Mouse (Mus musculus) forebrain, embryonic 12.5 days (tissue): ENCODE results near the gene Glod5. TPM values are rescaled to one million over a fixed set of nuclear protein-coding genes. Genes with fewer than 3 reads are reported as not detected.

Experiments
- ATAC-seq: fragments of 200-750 bp; cut with Nextera tagmentation; 2 replicates; pipeline ENCODE4 v1.8.0; 2017; ENCODE audit warnings: moderate TSS enrichment; ENCODE audit not compliant: low FRiP score
- H3K27ac ChIP-seq: fragments of 300-500 bp; sonication (generic); 2 replicates; pipeline ENCODE4 v1.5.1; 2016; ENCODE audit warnings: mild to moderate bottlenecking
- H3K27me3 ChIP-seq: fragments of 300-500 bp; sonication (generic); 2 replicates; pipeline ENCODE4 v1.6.1; 2016; ENCODE audit warnings: mild to moderate bottlenecking
- H3K36me3 ChIP-seq: fragments of 300-500 bp; sonication (generic); replicated peaks from 2 replicates; pipeline ENCODE4 v1.6.1; 2016; ENCODE audit warnings: mild to moderate bottlenecking
- H3K4me1 ChIP-seq: fragments of 300-500 bp; sonication (generic); 2 replicates; pipeline ENCODE4 v1.6.1; 2016
- H3K4me2 ChIP-seq: fragments of 300-500 bp; sonication (generic); 2 replicates; pipeline ENCODE4 v1.6.1; 2016; ENCODE audit warnings: mild to moderate bottlenecking, moderate library complexity
- H3K4me3 ChIP-seq: fragments of 300-500 bp; sonication (generic); replicated peaks from 2 replicates; pipeline ENCODE4 v1.5.1; 2016; ENCODE audit warnings: mild to moderate bottlenecking
- H3K9ac ChIP-seq: fragments of 300-500 bp; sonication (generic); 2 replicates; pipeline ENCODE4 v1.6.1; 2016; ENCODE audit warnings: mild to moderate bottlenecking
- H3K9me3 ChIP-seq: fragments of 300-500 bp; sonication (generic); 2 replicates; pipeline ENCODE4 v1.6.1; 2016
- WGBS: fragments of 180-500 bp; shearing (Covaris S2); methylation state at CpG from one replicate; pipeline ENCODE4 v1.1.7; 2016; 5-methylcytosine and 5-hydroxymethylcytosine counted together
- polyA plus RNA-seq: library from polyadenylated mRNA; unstranded; fragments of >200 nt; fragmentation: Nextera tagmentation; extraction: Ambion mirVana; gene quantifications from 2 replicates; pipeline ENCODE4 v1.2.1, GENCODE M21; 2016

Gene Glod5
- polyA plus RNA-seq, 1 experiment from 2014 or later: 0.31 TPM

DNA sequence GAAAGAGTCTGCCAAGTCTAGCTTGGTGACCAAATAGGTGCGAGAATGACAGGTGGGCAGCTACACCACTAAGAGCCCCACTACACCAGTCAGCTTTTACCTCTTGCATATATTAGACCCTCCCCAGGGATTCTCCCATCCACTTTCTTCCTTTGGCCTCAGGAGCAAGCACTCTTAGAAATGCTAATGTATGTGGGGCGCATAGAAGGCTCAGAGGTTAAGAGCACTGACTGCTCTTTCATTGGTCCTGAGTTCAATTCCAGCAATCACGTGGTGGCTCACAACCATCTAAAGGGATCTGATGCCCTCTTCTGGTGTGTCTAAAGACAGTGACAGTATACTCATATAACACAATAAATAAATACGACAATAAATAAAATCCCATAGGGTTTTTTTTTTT, 15.3 kb downstream of the Glod5 start:
- H3K9me3 ChIP-seq: no peaks in the 10 kb centered on the region
- H3K4me3 ChIP-seq: no peak overlapping the region
- ATAC-seq: no peak
- no peak overlapping the region for H3K4me2 ChIP-seq
- no peaks in the 10 kb centered on the region for H3K36me3 ChIP-seq
- no peak overlapping the region for H3K27ac ChIP-seq
- no peak overlapping the region for H3K9ac ChIP-seq
- no peaks in the 10 kb centered on the region for H3K27me3 ChIP-seq
- no peaks in the 10 kb centered on the region for H3K4me1 ChIP-seq
- WGBS: 57% methylated on average over 4 of the region's 4 CpGs

DNA sequence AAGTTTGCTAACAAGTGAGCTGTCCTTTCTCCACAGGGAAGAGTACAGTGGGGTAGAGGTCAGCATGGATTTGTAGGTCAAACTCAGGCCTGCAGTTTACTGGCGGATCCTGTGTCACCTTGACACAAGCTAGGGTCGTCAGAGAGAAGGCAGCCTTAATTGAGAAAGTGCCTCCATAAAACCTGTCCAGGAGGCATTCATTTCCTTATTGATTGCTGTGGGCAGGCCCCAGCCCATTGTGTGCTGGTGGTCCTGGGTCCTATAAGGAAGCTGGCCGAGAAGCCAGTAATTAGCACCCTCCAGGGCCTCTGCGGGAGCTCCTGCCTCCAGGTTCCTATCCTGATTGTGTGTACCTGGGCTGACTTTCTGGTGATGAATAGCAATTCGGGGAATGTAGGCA, 16.3 kb downstream of the Glod5 start:
- WGBS: 16% methylated on average over 5 of the region's 5 CpGs
- Histone ChIP-seq H3K4me2 (no peak overlapping the region), H3K4me3 (no peak overlapping the region)

GRCm38 (mm10) chrX:8000546-8001192, 17.6 kb downstream of the Glod5 start:
- Histone ChIP-seq H3K4me3 (no peak overlapping the region), H3K36me3 (no peaks in the 10 kb centered on the region), H3K9ac (no peak overlapping the region), H3K9me3 (no peaks in the 10 kb centered on the region), H3K27me3 (no peaks in the 10 kb centered on the region), H3K4me2 (no peak overlapping the region), H3K27ac (no peak overlapping the region), H3K4me1 (no peaks in the 10 kb centered on the region)
- ATAC-seq: no peak
- WGBS: 86% methylated on average over 3 of the region's 3 CpGs

More for the DNA sequence above, 16.3 kb downstream of the Glod5 start:
- Histone ChIP-seq H3K9ac (no peak overlapping the region), H3K9me3 (no peaks in the 10 kb centered on the region), H3K27me3 (no peaks in the 10 kb centered on the region), H3K4me1 (no peaks in the 10 kb centered on the region), H3K27ac (no peak overlapping the region), H3K36me3 (no peaks in the 10 kb centered on the region)
- no peak for ATAC-seq

DNA sequence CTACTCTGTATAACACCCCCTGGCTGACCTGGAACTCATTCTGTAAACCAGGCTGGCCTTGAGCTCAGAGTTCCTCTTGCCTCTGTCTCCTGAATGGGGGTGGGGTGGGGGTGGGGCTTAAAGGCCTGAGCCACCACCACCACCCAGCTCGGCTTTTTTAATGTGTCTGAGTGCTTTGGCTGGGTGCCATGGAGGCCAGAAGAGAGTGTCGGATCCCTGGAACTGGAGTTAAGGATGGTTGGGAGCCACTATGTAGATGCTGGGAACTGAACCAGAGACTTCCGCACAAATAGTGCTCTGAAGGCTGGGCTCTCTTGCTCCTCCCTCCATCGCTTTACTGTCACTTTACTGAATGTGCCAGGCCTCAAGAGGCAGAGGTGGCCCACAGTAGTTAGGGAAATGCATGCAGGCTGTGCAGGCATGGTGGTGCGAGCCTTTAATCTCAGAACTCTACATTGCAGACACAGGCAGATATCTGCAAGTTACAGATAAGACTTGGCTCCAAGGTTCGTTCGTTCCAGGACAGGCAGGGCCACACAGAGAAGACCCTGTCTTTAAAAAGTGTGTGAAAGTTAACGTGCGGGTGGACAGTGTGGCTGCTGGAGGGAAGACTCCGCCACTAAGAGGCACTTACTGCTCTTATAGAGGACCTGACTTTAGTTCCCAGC, 25.1 kb downstream of the Glod5 start:
- Histone ChIP-seq H3K9ac (no peak overlapping the region), H3K27ac (no peak overlapping the region), H3K36me3 (no peaks in the 10 kb centered on the region), H3K9me3 (no peaks in the 10 kb centered on the region), H3K4me3 (no peak overlapping the region), H3K4me1 (no peaks in the 10 kb centered on the region), H3K4me2 (no peak overlapping the region), H3K27me3 (no peaks in the 10 kb centered on the region)
- ATAC-seq: no peak
- 76% methylated on average over 10 of the region's 10 CpGs for WGBS

- no peak overlapping the region for H3K4me2 ChIP-seq
- ATAC-seq: no peak
- 67% methylated on average over 8 of the region's 8 CpGs for WGBS
- no peak overlapping the region for H3K4me3 ChIP-seq
- no peaks in the 10 kb centered on the region for H3K36me3 ChIP-seq
- H3K4me1 ChIP-seq: no peaks in the 10 kb centered on the region
- H3K9ac ChIP-seq: no peak overlapping the region
- no peak overlapping the region for H3K27ac ChIP-seq
- no peaks in the 10 kb centered on the region for H3K9me3 ChIP-seq
- H3K27me3 ChIP-seq: no peaks in the 10 kb centered on the region
Observed at GRCm38 (mm10) chrX:7992379-7993067, 25.8 kb downstream of the Glod5 start.

DNA sequence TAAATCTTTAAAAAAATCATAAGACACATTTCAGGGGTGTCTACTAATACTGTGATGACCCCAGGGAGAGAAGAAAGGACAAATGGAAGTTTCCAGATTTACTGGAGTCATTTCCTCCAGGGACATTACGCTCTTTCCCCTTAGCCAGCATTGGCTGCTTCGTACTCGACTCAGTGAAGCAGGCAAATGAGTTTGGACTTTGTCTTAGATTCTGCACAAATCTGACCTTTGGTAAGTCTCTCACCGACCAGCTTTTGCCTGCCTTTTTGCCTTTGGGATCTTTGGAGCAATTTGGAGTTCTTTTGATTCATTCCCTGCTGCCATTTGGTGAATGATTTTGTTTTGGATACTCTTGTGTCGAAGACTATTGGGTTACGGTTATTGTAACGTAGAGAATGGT, 36.9 kb downstream of the Glod5 start:
- H3K4me1 ChIP-seq: no peaks in the 10 kb centered on the region
- ATAC-seq: no peak
- H3K9me3 ChIP-seq: no peaks in the 10 kb centered on the region
- no peaks in the 10 kb centered on the region for H3K27me3 ChIP-seq
- H3K4me2 ChIP-seq: no peak overlapping the region
- no peak overlapping the region for H3K9ac ChIP-seq
- H3K27ac ChIP-seq: no peak overlapping the region
- no peak overlapping the region for H3K4me3 ChIP-seq
- no peaks in the 10 kb centered on the region for H3K36me3 ChIP-seq
- WGBS: 86% methylated on average over 7 of the region's 7 CpGs

DNA sequence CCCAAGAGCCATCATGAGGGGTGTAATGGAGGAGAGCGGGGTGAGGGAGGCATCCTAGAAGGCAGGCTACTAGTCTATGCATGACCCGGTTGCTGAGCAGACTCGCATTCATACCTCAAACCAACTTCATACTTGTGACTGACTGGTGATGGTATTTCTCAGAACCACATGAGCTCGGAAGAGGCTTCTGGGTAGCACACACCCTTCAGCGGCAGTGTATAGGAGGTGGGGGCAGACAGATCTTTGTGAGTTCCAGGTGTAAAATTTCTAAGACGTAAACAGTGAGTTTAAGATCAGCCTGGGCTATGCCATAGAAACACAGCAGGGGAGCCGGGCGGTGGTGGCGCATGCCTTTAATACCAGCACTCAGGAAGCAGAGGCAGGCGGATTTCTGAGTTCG, 40.4 kb downstream of the Glod5 start, which contains the start of gene Gata1:
TSS of gene Gata1 (minus strand) at position 180 of the 400 bp plus-strand sequence.
- no peaks in the 10 kb centered on the region for H3K4me1 ChIP-seq
- H3K4me2 ChIP-seq: no peak within 1 kb of the TSS
- no peaks in the 10 kb centered on the region for H3K9me3 ChIP-seq
- 88% methylated on average over 11 of the region's 11 CpGs for WGBS
- no peak for ATAC-seq
- H3K4me3 ChIP-seq: no peak within 1 kb of the TSS
- no peaks in the 10 kb centered on the region for H3K27me3 ChIP-seq
- H3K27ac ChIP-seq: no peak within 1 kb of the TSS
- H3K9ac ChIP-seq: no peak within 1 kb of the TSS
- H3K36me3 ChIP-seq: no peaks in the 10 kb centered on the region

- Histone ChIP-seq H3K4me1 (no peaks in the 10 kb centered on the region), H3K36me3 (no peaks in the 10 kb centered on the region), H3K4me2 (no peak overlapping the region), H3K27me3 (no peaks in the 10 kb centered on the region), H3K9me3 (peaks cover 1% of the 10 kb centered on the region; the same call in 1 of the 2 replicates), H3K27ac (no peak overlapping the region), H3K4me3 (no peak overlapping the region), H3K9ac (no peak overlapping the region)
- ATAC-seq: no peak
- 68% methylated on average over 4 of the region's 4 CpGs for WGBS
Observed at GRCm38 (mm10) chrX:7971292-7971691, 47.0 kb downstream of the Glod5 start.

GRCm38 (mm10) chrX:7968899-7969298, 49.4 kb downstream of the Glod5 start:
- Histone ChIP-seq H3K36me3 (no peaks in the 10 kb centered on the region), H3K9me3 (peaks cover 4% of the 10 kb centered on the region; the same call in 1 of the 2 replicates), H3K9ac (no peak overlapping the region), H3K4me2 (no peak overlapping the region), H3K27me3 (no peaks in the 10 kb centered on the region), H3K27ac (no peak overlapping the region), H3K4me3 (no peak overlapping the region), H3K4me1 (no peaks in the 10 kb centered on the region)
- WGBS: 90% methylated on average over 3 of the region's 3 CpGs
- no peak for ATAC-seq

DNA sequence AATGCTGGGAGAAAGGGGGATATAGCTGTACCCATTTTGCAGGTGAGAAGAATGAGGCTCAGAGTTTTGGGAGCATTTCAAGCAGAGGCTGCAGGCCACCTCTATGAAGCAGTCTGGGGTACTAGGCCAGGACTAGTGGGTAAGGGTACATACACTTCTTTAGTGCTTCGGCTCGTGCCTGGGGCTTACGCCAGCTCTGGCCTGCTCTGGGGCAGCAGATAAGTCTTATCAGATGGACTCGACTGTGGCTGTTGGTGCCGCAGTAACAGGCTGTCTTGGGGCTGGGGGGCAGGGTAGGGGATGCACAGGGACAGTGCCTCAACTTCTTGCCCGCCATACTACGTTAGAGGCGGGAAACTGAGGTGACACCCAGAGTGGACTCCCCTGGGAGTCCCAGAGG, 50.1 kb downstream of the Glod5 start:
- no peak overlapping the region for H3K4me2 ChIP-seq
- WGBS: 91% methylated on average over 8 of the region's 8 CpGs

GRCm38 (mm10) chrX:7967596-7968201, 50.6 kb downstream of the Glod5 start:
- Histone ChIP-seq H3K9ac (no peak overlapping the region), H3K9me3 (peaks cover 4% of the 10 kb centered on the region; the same call in 1 of the 2 replicates), H3K27me3 (no peaks in the 10 kb centered on the region), H3K36me3 (no peaks in the 10 kb centered on the region), H3K4me3 (no peak overlapping the region), H3K27ac (no peak overlapping the region), H3K4me1 (no peaks in the 10 kb centered on the region), H3K4me2 (no peak overlapping the region)
- no peak for ATAC-seq
- 91% methylated on average over 7 of the region's 9 CpGs for WGBS

More for the DNA sequence above, 50.1 kb downstream of the Glod5 start:
- Histone ChIP-seq H3K27me3 (no peaks in the 10 kb centered on the region), H3K4me3 (no peak overlapping the region), H3K9me3 (peaks cover 4% of the 10 kb centered on the region; the same call in 1 of the 2 replicates), H3K9ac (no peak overlapping the region), H3K36me3 (no peaks in the 10 kb centered on the region), H3K4me1 (no peaks in the 10 kb centered on the region), H3K27ac (no peak overlapping the region)
- no peak for ATAC-seq

- Histone ChIP-seq H3K9ac (no peak overlapping the region), H3K9me3 (peaks cover 4% of the 10 kb centered on the region; the same call in 1 of the 2 replicates), H3K27ac (no peak overlapping the region), H3K4me3 (no peak overlapping the region), H3K4me2 (no peak overlapping the region), H3K27me3 (no peaks in the 10 kb centered on the region), H3K36me3 (no peaks in the 10 kb centered on the region), H3K4me1 (no peaks in the 10 kb centered on the region)
- ATAC-seq: no peak
- WGBS: 85% methylated on average over 4 of the region's 4 CpGs
Observed at GRCm38 (mm10) chrX:7966161-7966560, 52.1 kb downstream of the Glod5 start.
